ENCODE assay signal across 8 mouse cellular contexts in the genomic region with DNA sequence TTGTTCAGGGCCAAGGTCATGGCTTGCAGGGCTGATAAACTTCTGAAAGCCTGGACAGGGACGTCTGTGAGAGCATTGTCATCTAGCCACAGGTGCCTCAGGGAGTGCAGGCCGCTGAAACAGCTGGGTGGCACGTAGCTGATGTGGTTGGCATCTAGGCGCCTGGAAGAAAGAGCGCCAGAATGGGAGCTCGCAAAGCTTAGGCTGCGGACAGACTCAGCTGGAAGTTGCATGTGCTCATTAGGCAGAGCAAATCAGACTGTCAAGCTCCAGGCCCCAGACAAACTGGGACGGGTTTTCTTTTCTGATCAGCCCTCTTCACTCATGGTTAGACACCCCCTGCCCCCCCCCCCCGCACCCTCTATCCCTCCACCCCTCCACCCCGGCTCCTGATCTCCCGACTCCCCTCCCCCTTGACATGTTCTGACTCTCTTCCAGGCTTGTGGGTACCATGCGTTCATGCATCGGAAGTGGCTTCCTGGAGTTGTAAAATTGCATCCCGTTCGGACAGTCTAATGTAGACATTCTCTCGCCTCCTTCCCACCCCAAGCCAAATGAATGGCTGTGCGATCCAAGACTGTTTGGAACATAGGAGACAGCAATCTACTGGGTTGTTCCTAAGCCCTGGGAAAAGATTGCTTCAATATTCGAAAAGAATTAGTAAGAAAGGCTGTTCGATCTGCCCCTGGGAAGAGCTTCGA.
DNase-seq lines count a peak whose midpoint lies in the region; ATAC-seq and TF ChIP-seq lines count a peak whose summit lies in the region.

No protein-coding gene starts in this region.

- intact Hi-C loops in left cerebral cortex, adult 2 months (cut with DNase I): no loop called here

- TF ChIP-seq CTCF in lung, postnatal 0 days (IDR thresholded peaks at IDR 0.05): no peak
- no peak for TF ChIP-seq CTCF in left cerebral cortex, adult 2 months (IDR thresholded peaks at IDR 0.05)

- 20% methylated on average over 18 of the region's 20 CpGs for WGBS in lung, postnatal 0 days
- WGBS in limb, embryonic 10.5 days: 25% methylated on average over 20 of the region's 20 CpGs
- WGBS in neural tube, embryonic 12.5 days: 15% methylated on average over 20 of the region's 20 CpGs

- peak; percentile 11 for DNase-seq in adrenal gland, adult 2 months
- no peak for DNase-seq in adrenal gland, postnatal 10 days
- DNase-seq in lung, postnatal 0 days (ENCODE audit: low spot score): peak; percentile 22
- no peak for DNase-seq in lung, postnatal 4 days
- DNase-seq in limb, embryonic 10.5 days (ENCODE audit: low spot score): peak; percentile 46
- DNase-seq in thymus, postnatal 10 days (ENCODE audit: low spot score in 2 of 2): no peak
- no peak for DNase-seq in left cerebral cortex, adult 2 months (ENCODE audit: extremely low spot score in 1 of 2, low spot score in 2 of 2)

- no peak for ATAC-seq in lung, postnatal 0 days
- peak; percentile 76 for ATAC-seq in neural tube, embryonic 12.5 days (ENCODE audit: low FRiP score, low read depth)

- peak overlapping the region; percentile 47 for H3K4me2 ChIP-seq in lung, postnatal 0 days (replicated peaks; ENCODE audit: low read depth, low read length)
- peak overlapping the region; percentile 53 for H3K4me2 ChIP-seq in neural tube, embryonic 12.5 days (replicated peaks)

- TF ChIP-seq EP300 in lung, postnatal 0 days (IDR thresholded peaks at IDR 0.05): no peak

- H3K4me1 ChIP-seq in lung, postnatal 0 days (ENCODE audit: insufficient read depth, low read depth, low read length): no peaks in the 10 kb centered on the region
- peaks cover 9% of the 10 kb centered on the region for H3K4me1 ChIP-seq in limb, embryonic 10.5 days
- H3K4me1 ChIP-seq in neural tube, embryonic 12.5 days: peaks cover 8% of the 10 kb centered on the region

- H3K27me3 ChIP-seq in lung, postnatal 0 days (replicated peaks; ENCODE audit: insufficient read depth, low read length): no peaks in the 10 kb centered on the region
- H3K27me3 ChIP-seq in limb, embryonic 10.5 days (ENCODE audit: low read depth, poor library complexity, severe bottlenecking): no peaks in the 10 kb centered on the region
- no peaks in the 10 kb centered on the region for H3K27me3 ChIP-seq in neural tube, embryonic 12.5 days (replicated peaks)

- no peak overlapping the region for H3K9ac ChIP-seq in lung, postnatal 0 days (replicated peaks; ENCODE audit: low read depth)
- H3K9ac ChIP-seq in neural tube, embryonic 12.5 days: no peak overlapping the region; the same call in 1 of the 2 replicates

- no peaks in the 10 kb centered on the region for H3K36me3 ChIP-seq in lung, postnatal 0 days (ENCODE audit: insufficient read depth, low read length)
- H3K36me3 ChIP-seq in limb, embryonic 10.5 days: no peaks in the 10 kb centered on the region
- H3K36me3 ChIP-seq in neural tube, embryonic 12.5 days: no peaks in the 10 kb centered on the region

- H3K27ac ChIP-seq in lung, postnatal 0 days (ENCODE audit: low read length): no peak overlapping the region
- peak overlapping the region; percentile 54 for H3K27ac ChIP-seq in limb, embryonic 10.5 days
- no peak overlapping the region for H3K27ac ChIP-seq in neural tube, embryonic 12.5 days
- no peak overlapping the region for H3K27ac ChIP-seq in left cerebral cortex, adult 2 months

- H3K9me3 ChIP-seq in lung, postnatal 0 days (ENCODE audit: low read length): no peaks in the 10 kb centered on the region
- H3K9me3 ChIP-seq in limb, embryonic 10.5 days (replicated peaks): no peaks in the 10 kb centered on the region
- H3K9me3 ChIP-seq in neural tube, embryonic 12.5 days: no peaks in the 10 kb centered on the region

- H3K4me3 ChIP-seq in lung, postnatal 0 days (ENCODE audit: low read depth, low read length): 0 out of 2 replicates have a peak overlapping the region, but pooled peaks have one; percentile 12
- H3K4me3 ChIP-seq in limb, embryonic 10.5 days: peak overlapping the region; percentile 34
- H3K4me3 ChIP-seq in neural tube, embryonic 12.5 days: peak overlapping the region; percentile 5; the same call in 1 of the 2 replicates
- H3K4me3 ChIP-seq in left cerebral cortex, adult 2 months: no peak overlapping the region

Comparison
In these comparisons a context has a peak if more than half of its experiments do, and no peak if none do; other contexts are left out.
1. DNase-seq: peak in adrenal gland, adult 2 months (single experiment), lung, postnatal 0 days (single experiment) and limb, embryonic 10.5 days (single experiment); none in adrenal gland, postnatal 10 days (single experiment), lung, postnatal 4 days (0 of 2), thymus, postnatal 10 days (0 of 2) and left cerebral cortex, adult 2 months (0 of 2).